Mouse (Mus musculus) ES-E14 (cell line): ENCODE measurements around the gene Iqch.

Experiments used
- CHD2 ChIP-seq: IDR thresholded peaks from 2 replicates; pipeline ENCODE4 v1.6.1; 2014; ENCODE audit warnings: mild to moderate bottlenecking, low read depth, low read length, inconsistent platforms
- HCFC1 ChIP-seq: IDR thresholded peaks from 2 replicates; pipeline ENCODE4 v1.6.1; 2012; ENCODE audit warnings: low read length, inconsistent platforms, borderline replicate concordance; ENCODE audit not compliant: insufficient read depth
- MAFK ChIP-seq: IDR thresholded peaks from 2 replicates; pipeline ENCODE4 v1.6.1; 2014; ENCODE audit warnings: mild to moderate bottlenecking, low read depth, low read length, inconsistent platforms; ENCODE audit not compliant: insufficient read depth
- ZC3H11A ChIP-seq: IDR thresholded peaks from 2 replicates; pipeline ENCODE4 v1.6.1; 2012; ENCODE audit warnings: low read depth, mild to moderate bottlenecking, inconsistent platforms, low read length, borderline replicate concordance
- ZNF384 ChIP-seq: IDR thresholded peaks from 2 replicates; pipeline ENCODE4 v1.6.1; 2012; ENCODE audit warnings: low read depth, low read length, inconsistent platforms

GRCm38 (mm10) chr9:63556316-63556715 lies 46.0 kb downstream of the Iqch start:
- no peak for TF ChIP-seq CHD2
- no peak for TF ChIP-seq HCFC1
- no peak for TF ChIP-seq ZC3H11A
- no peak for TF ChIP-seq MAFK
- no peak for TF ChIP-seq ZNF384
